Mouse (Mus musculus) midbrain, postnatal 0 days (tissue): ENCODE measurements around the gene Tmem95. TPM values are rescaled to one million over a fixed set of nuclear protein-coding genes. Genes with fewer than 3 reads are reported as not detected.
"Not testable (repeated sequence)": the region's sequence is repeated elsewhere in the genome, so short reads cannot be mapped to it uniquely, and the experiment has no call there.

Experiments used
- ATAC-seq: fragments of 200-750 bp; cut with Nextera tagmentation; 2 replicates; pipeline ENCODE4 v1.8.0; 2017; ENCODE audit warnings: moderate number of reproducible peaks, mild to moderate bottlenecking, moderate TSS enrichment, moderate library complexity; ENCODE audit not compliant: low FRiP score
- DNase-seq: peaks from one replicate; pipeline ENCODE4 v3.0.0-alpha.2; 2015; ENCODE audit warnings: low spot score
- H3K27ac ChIP-seq: fragments of 300-500 bp; sonication (generic); 2 replicates; pipeline ENCODE4 v1.5.1; 2014; ENCODE audit warnings: low read depth, mild to moderate bottlenecking, low read length, mixed read lengths
- H3K27me3 ChIP-seq: fragments of 300-500 bp; sonication (generic); 2 replicates; pipeline ENCODE4 v1.6.1; 2014; ENCODE audit warnings: low read length, control low read depth, mixed read lengths; ENCODE audit not compliant: insufficient read depth
- H3K36me3 ChIP-seq: fragments of 300-500 bp; sonication (generic); 2 replicates; pipeline ENCODE4 v1.6.1; 2014; ENCODE audit warnings: low read length, control low read depth, mixed read lengths; ENCODE audit not compliant: insufficient read depth
- H3K4me1 ChIP-seq: fragments of 300-500 bp; sonication (generic); 2 replicates; pipeline ENCODE4 v1.6.1; 2014; ENCODE audit warnings: mild to moderate bottlenecking, control low read depth, antibody characterized with exemption, low read length, mixed read lengths; ENCODE audit not compliant: insufficient read depth
- H3K4me2 ChIP-seq: fragments of 300-500 bp; sonication (generic); 2 replicates; pipeline ENCODE4 v1.6.1; 2014; ENCODE audit warnings: low read depth, mild to moderate bottlenecking, low read length, mixed read lengths; ENCODE audit not compliant: poor library complexity, severe bottlenecking
- H3K4me3 ChIP-seq: fragments of 300-500 bp; sonication (generic); 2 replicates; pipeline ENCODE4 v1.5.1; 2014; ENCODE audit warnings: low read depth, mild to moderate bottlenecking, low read length, moderate library complexity
- H3K9ac ChIP-seq: fragments of 300-500 bp; sonication (generic); replicated peaks from 2 replicates; pipeline ENCODE4 v1.6.1; 2014; ENCODE audit warnings: mild to moderate bottlenecking, low read length, moderate library complexity, mixed read lengths; ENCODE audit not compliant: poor library complexity, severe bottlenecking
- H3K9me3 ChIP-seq: fragments of 300-500 bp; sonication (generic); 2 replicates; pipeline ENCODE4 v1.6.1; 2016; ENCODE audit warnings: low read length, control low read depth
- CTCF ChIP-seq: IDR thresholded peaks from 2 replicates; pipeline ENCODE4 v1.5.1; 2016; ENCODE audit warnings: antibody characterized with exemption, mild to moderate bottlenecking
- WGBS: fragments of 180-500 bp; shearing (Covaris S2); extraction: QIAGEN DNeasy Blood & Tissue Kit; methylation state at CpG from one replicate; pipeline ENCODE4 v1.1.7; 2014; 5-methylcytosine and 5-hydroxymethylcytosine counted together
- polyA plus RNA-seq: library from polyadenylated mRNA; unstranded; fragments of >200 nt; fragmentation: Nextera tagmentation; extraction: Ambion mirVana; gene quantifications from 2 replicates; pipeline ENCODE4 v1.2.1, GENCODE M21; 2015
- total RNA-seq: library from RNA; depleted of rRNA; stranded (reverse); fragments of >200 nt; gene quantifications from 2 replicates; pipeline ENCODE4 v1.2.3, GENCODE M21; 2014

The Tmem95 gene
- total and polyA plus RNA-seq, 2 experiments from 2014 or later: not detected

GRCm38 (mm10) chr11:69871822-69872221 is 6.0 kb downstream of the Tmem95 start:
- no peak overlapping the region for H3K4me3 ChIP-seq
- no peak overlapping the region for H3K9ac ChIP-seq
- no peaks in the 10 kb centered on the region for H3K9me3 ChIP-seq
- DNase-seq (no peak), ATAC-seq (no peak)
- H3K36me3 ChIP-seq: no peaks in the 10 kb centered on the region
- no peak for TF ChIP-seq CTCF
- H3K4me2 ChIP-seq: no peak overlapping the region
- WGBS: 86% methylated on average over 7 of the region's 7 CpGs
- no peaks in the 10 kb centered on the region for H3K27me3 ChIP-seq
- no peak overlapping the region for H3K27ac ChIP-seq
- H3K4me1 ChIP-seq: no peaks in the 10 kb centered on the region

GRCm38 (mm10) chr11:69870289-69871069 is 7.3 kb downstream of the Tmem95 start:
- Histone ChIP-seq H3K9me3 (no peaks in the 10 kb centered on the region), H3K4me2 (no peak overlapping the region), H3K36me3 (no peaks in the 10 kb centered on the region), H3K27ac (no peak overlapping the region), H3K4me1 (no peaks in the 10 kb centered on the region), H3K4me3 (no peak overlapping the region), H3K9ac (no peak overlapping the region), H3K27me3 (no peaks in the 10 kb centered on the region)
- no peak for TF ChIP-seq CTCF
- DNase-seq: no peak
- 97% methylated on average over 2 of the region's 2 CpGs for WGBS
- no peak for ATAC-seq

- no peak overlapping the region for H3K4me2 ChIP-seq
- H3K27ac ChIP-seq: no peak overlapping the region
- no peaks in the 10 kb centered on the region for H3K4me1 ChIP-seq
- 76% methylated on average over 9 of the region's 9 CpGs for WGBS
- no peaks in the 10 kb centered on the region for H3K9me3 ChIP-seq
- ATAC-seq: no peak
- H3K9ac ChIP-seq: no peak overlapping the region
- no peaks in the 10 kb centered on the region for H3K36me3 ChIP-seq
- TF ChIP-seq CTCF: no peak
- no peaks in the 10 kb centered on the region for H3K27me3 ChIP-seq
- H3K4me3 ChIP-seq: no peak overlapping the region
- no peak for DNase-seq
Measured at GRCm38 (mm10) chr11:69867335-69867734, 10.5 kb downstream of the Tmem95 start.

GRCm38 (mm10) chr11:69865561-69865960 is 12.3 kb downstream of the Tmem95 start:
- DNase-seq (no peak), ATAC-seq (no peak)
- Histone ChIP-seq H3K27me3 (no peaks in the 10 kb centered on the region), H3K9me3 (no peaks in the 10 kb centered on the region), H3K9ac (no peak overlapping the region), H3K4me3 (no peak overlapping the region), H3K4me2 (no peak overlapping the region), H3K4me1 (no peaks in the 10 kb centered on the region), H3K36me3 (no peaks in the 10 kb centered on the region), H3K27ac (no peak overlapping the region)
- no peak for TF ChIP-seq CTCF
- WGBS: 76% methylated on average over 9 of the region's 9 CpGs

GRCm38 (mm10) chr11:69864138-69864860 is 13.5 kb downstream of the Tmem95 start:
- Histone ChIP-seq H3K4me2 (no peak overlapping the region), H3K9ac (no peak overlapping the region), H3K27me3 (no peaks in the 10 kb centered on the region), H3K27ac (no peak overlapping the region), H3K9me3 (no peaks in the 10 kb centered on the region), H3K4me1 (no peaks in the 10 kb centered on the region), H3K4me3 (no peak overlapping the region), H3K36me3 (no peaks in the 10 kb centered on the region)
- no peak for TF ChIP-seq CTCF
- DNase-seq: no peak
- 46% methylated on average over 8 of the region's 8 CpGs for WGBS
- ATAC-seq: no peak

GRCm38 (mm10) chr11:69863729-69864128 is 14.1 kb downstream of the Tmem95 start:
- not testable (repeated sequence) for DNase-seq, ATAC-seq

More at GRCm38 (mm10) chr11:69863729-69864128, 14.1 kb downstream of the Tmem95 start:
- not testable (repeated sequence) for H3K27ac ChIP-seq, H3K36me3 ChIP-seq, H3K4me3 ChIP-seq, H3K27me3 ChIP-seq, H3K9ac ChIP-seq, H3K4me2 ChIP-seq, H3K9me3 ChIP-seq, H3K4me1 ChIP-seq
- 82% methylated on average over 3 of the region's 3 CpGs for WGBS
